Mouse (Mus musculus): ENCODE results near the gene Tbcd. TPM values are rescaled to one million over a fixed set of nuclear protein-coding genes. Genes with fewer than 3 reads are reported as not detected.

Tbcd gene
- polyA plus RNA-seq, 1 experiment, result 23.4 TPM

DNA sequence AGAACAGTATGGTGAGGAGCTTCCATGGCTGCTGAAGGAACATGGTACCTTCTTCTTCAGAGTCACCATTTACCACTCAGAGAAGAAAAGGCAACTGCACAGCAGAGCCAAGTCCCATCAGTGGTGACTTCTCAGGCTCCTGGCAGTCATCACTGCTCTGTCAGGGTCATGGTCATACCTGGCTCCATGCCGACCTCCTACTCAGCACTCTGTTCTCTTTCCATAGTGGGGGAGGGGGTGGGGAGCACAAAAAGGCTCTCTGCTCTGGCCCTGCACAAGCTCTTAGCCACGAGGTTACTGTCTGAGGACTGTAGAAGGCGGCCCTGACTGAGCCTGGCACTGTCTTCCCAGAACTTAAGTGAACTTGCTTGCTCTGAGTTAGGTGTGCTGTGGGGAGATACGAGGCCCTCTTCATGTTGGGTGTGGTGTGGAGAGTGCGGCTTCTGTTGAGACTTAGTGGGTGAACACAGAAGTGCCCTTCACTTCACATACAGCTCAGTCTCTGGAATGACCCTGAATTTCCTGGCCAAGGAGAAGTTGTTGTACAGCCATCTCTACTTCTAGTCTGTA, 91.6 kb downstream of the Tbcd start:
- Histone ChIP-seq H3K4me3 (ENCODE audit: control insufficient read depth, low read depth, low read length) (no peak overlapping the region), H3K27me3 (ENCODE audit: control insufficient read depth, insufficient read depth, low read length) (no peaks in the 10 kb centered on the region), H3K36me3 (ENCODE audit: control insufficient read depth, insufficient read depth, low read length) (no peaks in the 10 kb centered on the region), H3K4me1 (ENCODE audit: control insufficient read depth, insufficient read depth, low read length) (no peaks in the 10 kb centered on the region; the same call in 1 of the 2 replicates), H3K27ac (ENCODE audit: control insufficient read depth, insufficient read depth, low read depth, low read length) (no peak overlapping the region)
- TF ChIP-seq CTCF (IDR thresholded peaks at IDR 0.05; ENCODE audit: control insufficient read depth, insufficient read depth, insufficient replicate concordance, low read depth, low read length), result no peak
- no peak for TF ChIP-seq POLR2A (IDR thresholded peaks at IDR 0.05; ENCODE audit: control insufficient read depth, low read depth, low read length)

GRCm38 (mm10) chr11:121543922-121544321, 92.2 kb downstream of the Tbcd start:
- Histone ChIP-seq H3K27me3 (ENCODE audit: control insufficient read depth, insufficient read depth, low read length) (no peaks in the 10 kb centered on the region), H3K4me3 (ENCODE audit: control insufficient read depth, low read depth, low read length) (no peak overlapping the region), H3K36me3 (ENCODE audit: control insufficient read depth, insufficient read depth, low read length) (no peaks in the 10 kb centered on the region), H3K27ac (ENCODE audit: control insufficient read depth, insufficient read depth, low read depth, low read length) (no peak overlapping the region), H3K4me1 (ENCODE audit: control insufficient read depth, insufficient read depth, low read length) (no peaks in the 10 kb centered on the region; the same call in 1 of the 2 replicates)
- TF ChIP-seq CTCF (IDR thresholded peaks at IDR 0.05; ENCODE audit: control insufficient read depth, insufficient read depth, insufficient replicate concordance, low read depth, low read length) (0 out of 2 replicates have a peak, but pooled peaks have one; percentile 1), POLR2A (IDR thresholded peaks at IDR 0.05; ENCODE audit: control insufficient read depth, low read depth, low read length) (no peak)

DNA sequence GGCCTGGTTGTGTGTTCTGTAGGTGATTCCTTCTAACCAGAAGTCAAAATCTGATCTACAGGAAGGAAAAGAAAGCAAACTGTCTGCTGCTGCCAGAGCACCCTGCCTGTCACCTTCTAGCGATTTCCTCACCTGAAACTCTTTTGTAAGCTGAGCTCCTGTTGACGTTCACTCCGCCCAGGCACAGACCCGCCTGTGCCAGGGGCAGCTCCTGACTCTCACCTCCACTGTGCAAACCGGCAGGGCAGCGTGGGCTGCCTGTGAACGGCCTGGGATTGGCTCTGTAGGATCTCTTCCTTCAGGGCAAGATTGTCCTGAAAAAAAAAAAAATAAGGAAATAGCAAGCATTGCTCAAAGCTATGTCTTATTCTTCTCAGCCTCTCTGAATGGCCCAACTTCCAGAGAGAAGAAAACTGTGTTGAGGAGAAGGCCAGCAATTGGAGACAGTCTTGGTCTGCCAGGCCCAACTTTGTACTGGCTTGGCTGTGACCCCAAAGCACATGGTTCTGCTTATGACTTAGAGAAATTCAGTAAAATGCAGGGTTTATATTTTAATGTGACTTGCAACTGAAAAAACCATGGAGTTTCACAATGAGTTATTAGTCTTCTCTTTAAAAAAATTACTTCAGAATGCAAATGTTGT, 93.1 kb downstream of the Tbcd start:
- H3K27ac ChIP-seq (ENCODE audit: control insufficient read depth, insufficient read depth, low read depth, low read length), result no peak overlapping the region; the same call in 1 of the 2 replicates
- H3K4me1 ChIP-seq (ENCODE audit: control insufficient read depth, insufficient read depth, low read length), result peaks cover 5% of the 10 kb centered on the region
- no peaks in the 10 kb centered on the region for H3K36me3 ChIP-seq (ENCODE audit: control insufficient read depth, insufficient read depth, low read length)
- TF ChIP-seq POLR2A (IDR thresholded peaks at IDR 0.05; ENCODE audit: control insufficient read depth, low read depth, low read length) (no peak), CTCF (IDR thresholded peaks at IDR 0.05; ENCODE audit: control insufficient read depth, insufficient read depth, insufficient replicate concordance, low read depth, low read length) (no peak)
- no peaks in the 10 kb centered on the region for H3K27me3 ChIP-seq (ENCODE audit: control insufficient read depth, insufficient read depth, low read length)
- H3K4me3 ChIP-seq (ENCODE audit: control insufficient read depth, low read depth, low read length), result no peak overlapping the region

GRCm38 (mm10) chr11:121545398-121546034, 93.8 kb downstream of the Tbcd start:
- H3K4me3 ChIP-seq (ENCODE audit: control insufficient read depth, low read depth, low read length), result no peak overlapping the region
- no peaks in the 10 kb centered on the region for H3K27me3 ChIP-seq (ENCODE audit: control insufficient read depth, insufficient read depth, low read length)
- H3K36me3 ChIP-seq (ENCODE audit: control insufficient read depth, insufficient read depth, low read length), result no peaks in the 10 kb centered on the region
- TF ChIP-seq CTCF (IDR thresholded peaks at IDR 0.05; ENCODE audit: control insufficient read depth, insufficient read depth, insufficient replicate concordance, low read depth, low read length) (no peak), POLR2A (IDR thresholded peaks at IDR 0.05; ENCODE audit: control insufficient read depth, low read depth, low read length) (no peak)
- no peak overlapping the region for H3K27ac ChIP-seq (ENCODE audit: control insufficient read depth, insufficient read depth, low read depth, low read length)
- peaks cover 5% of the 10 kb centered on the region for H3K4me1 ChIP-seq (ENCODE audit: control insufficient read depth, insufficient read depth, low read length)

- no peaks in the 10 kb centered on the region; the same call in 1 of the 2 replicates for H3K36me3 ChIP-seq (ENCODE audit: control insufficient read depth, insufficient read depth, low read length)
- H3K4me3 ChIP-seq (ENCODE audit: control insufficient read depth, low read depth, low read length), result no peak overlapping the region
- H3K27ac ChIP-seq (ENCODE audit: control insufficient read depth, insufficient read depth, low read depth, low read length), result no peak overlapping the region
- no peak for TF ChIP-seq CTCF (IDR thresholded peaks at IDR 0.05; ENCODE audit: control insufficient read depth, insufficient read depth, insufficient replicate concordance, low read depth, low read length)
- no peak for TF ChIP-seq POLR2A (IDR thresholded peaks at IDR 0.05; ENCODE audit: control insufficient read depth, low read depth, low read length)
- H3K27me3 ChIP-seq (ENCODE audit: control insufficient read depth, insufficient read depth, low read length), result no peaks in the 10 kb centered on the region
- peaks cover 5% of the 10 kb centered on the region for H3K4me1 ChIP-seq (ENCODE audit: control insufficient read depth, insufficient read depth, low read length)
Measured at GRCm38 (mm10) chr11:121547234-121547633, 95.5 kb downstream of the Tbcd start.

- Histone ChIP-seq H3K27ac (ENCODE audit: control insufficient read depth, insufficient read depth, low read depth, low read length) (no peak overlapping the region), H3K4me1 (ENCODE audit: control insufficient read depth, insufficient read depth, low read length) (peaks cover 5% of the 10 kb centered on the region), H3K27me3 (ENCODE audit: control insufficient read depth, insufficient read depth, low read length) (no peaks in the 10 kb centered on the region), H3K36me3 (ENCODE audit: control insufficient read depth, insufficient read depth, low read length) (no peaks in the 10 kb centered on the region; the same call in 1 of the 2 replicates), H3K4me3 (ENCODE audit: control insufficient read depth, low read depth, low read length) (no peak overlapping the region)
- TF ChIP-seq POLR2A (IDR thresholded peaks at IDR 0.05; ENCODE audit: control insufficient read depth, low read depth, low read length) (no peak), CTCF (IDR thresholded peaks at IDR 0.05; ENCODE audit: control insufficient read depth, insufficient read depth, insufficient replicate concordance, low read depth, low read length) (no peak)
Measured at GRCm38 (mm10) chr11:121547925-121548324, 96.2 kb downstream of the Tbcd start.

Data from testis, adult 2 months (tissue).